Mouse (Mus musculus): ENCODE measurements around the gene Mmp24.
A peak's percentile ranks its signal among the peaks of the same experiment; 100 is the strongest.

The Mmp24 gene

DNA sequence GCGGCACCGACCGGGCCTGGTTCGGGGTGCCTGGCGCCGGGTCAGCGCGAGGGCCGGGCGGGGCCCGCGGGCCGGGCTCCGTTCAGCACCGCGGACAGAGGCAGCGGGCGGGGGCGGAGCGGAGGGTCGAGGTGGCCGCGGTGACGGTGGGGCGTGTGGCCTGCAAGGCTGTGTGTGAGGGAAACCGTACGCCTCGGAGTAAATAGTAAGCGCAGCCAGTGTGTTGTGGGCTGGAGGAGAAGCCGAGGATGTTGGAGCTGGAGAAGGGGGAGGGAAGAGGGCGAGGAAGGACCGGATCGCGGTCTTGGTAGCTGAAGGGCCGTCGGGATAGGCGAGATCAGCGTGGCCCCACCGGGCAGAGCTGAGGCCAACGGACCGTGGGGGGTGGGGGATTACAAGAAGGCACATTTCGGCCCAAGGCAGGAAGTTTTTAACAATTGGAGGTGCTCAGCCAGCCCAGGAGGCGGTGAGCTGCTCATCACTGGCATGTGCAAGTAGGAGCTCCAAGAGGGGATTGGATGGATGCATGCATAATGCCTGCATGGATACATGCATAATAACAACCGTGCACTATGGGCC lies 632 bp downstream of the Mmp24 start:
- peak in 1 of 2 experiments; percentile 37 for DNase-seq (ENCODE audit: low spot score in 2 of 2)

DNA sequence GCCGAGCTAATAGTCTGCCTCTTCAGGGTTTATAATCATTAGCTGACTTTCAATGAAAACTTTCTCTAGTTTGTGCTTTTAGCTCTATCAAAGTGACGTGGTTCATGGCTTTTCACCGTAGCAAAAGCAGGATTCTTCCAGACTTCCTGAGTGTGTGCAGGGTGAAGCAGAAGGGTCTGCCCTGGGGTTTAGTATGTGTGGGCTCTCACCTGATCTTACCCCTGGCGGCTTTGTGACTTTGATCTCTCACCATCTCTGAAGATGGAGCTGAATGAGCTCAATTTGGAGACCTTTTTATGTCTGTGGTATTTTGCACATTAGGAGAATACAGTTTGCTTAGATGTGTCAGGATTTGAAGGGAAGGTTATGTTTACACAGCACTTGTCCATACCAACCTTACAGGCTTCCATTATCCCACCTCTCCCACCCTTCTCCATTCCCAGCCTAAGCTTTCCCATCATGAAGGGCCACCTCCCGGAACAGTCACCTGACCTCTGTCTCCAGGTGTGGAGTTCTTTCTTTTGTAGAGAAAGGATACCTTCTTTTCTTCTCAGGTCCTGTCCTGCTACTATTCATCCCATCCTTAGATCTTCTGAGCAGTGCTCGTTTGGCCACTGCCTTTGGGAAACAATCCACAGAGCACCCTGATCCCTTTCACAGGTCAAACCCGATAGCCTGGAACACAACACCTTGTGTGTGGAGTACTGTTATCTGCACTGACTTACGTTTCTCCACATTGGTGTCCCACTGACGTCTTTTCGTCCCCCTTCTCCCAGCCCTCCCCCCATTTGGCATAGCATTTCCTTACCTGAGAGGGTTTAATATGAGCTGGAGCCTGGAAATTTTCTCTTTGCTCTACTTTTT lies 1.9 kb downstream of the Mmp24 start:
- DNase-seq (ENCODE audit: low spot score in 2 of 2), result no peak

DNA sequence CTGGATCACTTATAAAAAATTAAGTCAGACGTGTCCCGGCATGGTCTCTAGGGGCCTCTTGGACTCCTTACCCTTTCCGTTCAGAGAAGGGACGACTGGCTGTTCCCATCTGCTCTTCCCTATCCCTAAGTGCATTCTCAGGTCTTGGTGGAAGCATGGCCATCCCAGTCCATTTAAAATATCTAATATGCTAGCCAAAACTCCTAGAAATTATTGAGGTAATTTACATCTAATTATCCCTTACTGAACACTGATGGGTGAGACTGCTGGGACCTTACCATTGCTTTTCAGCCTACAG lies 2.5 kb downstream of the Mmp24 start:
- DNase-seq (ENCODE audit: low spot score in 2 of 2), result no peak

DNA sequence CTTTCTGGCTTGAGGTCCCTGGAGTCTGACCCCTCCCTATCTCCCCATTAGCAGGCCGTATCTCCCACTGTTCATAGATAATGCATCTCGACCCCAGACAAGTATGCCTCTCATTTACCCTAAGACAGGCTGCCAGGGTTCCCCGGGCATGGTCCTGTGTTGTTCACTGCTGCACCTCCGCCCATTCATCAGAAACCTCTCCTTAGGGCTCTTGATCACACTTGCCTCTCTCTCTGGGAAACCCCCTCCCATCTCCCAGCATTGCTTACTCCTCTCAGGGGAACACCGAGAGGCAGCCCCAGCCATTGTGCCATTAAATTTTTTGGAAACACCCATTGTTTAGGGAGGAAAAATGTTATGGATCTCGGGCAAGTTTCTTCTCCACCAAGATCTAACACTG lies 2.9 kb downstream of the Mmp24 start:
- no peak for DNase-seq (ENCODE audit: low spot score in 2 of 2)

DNA sequence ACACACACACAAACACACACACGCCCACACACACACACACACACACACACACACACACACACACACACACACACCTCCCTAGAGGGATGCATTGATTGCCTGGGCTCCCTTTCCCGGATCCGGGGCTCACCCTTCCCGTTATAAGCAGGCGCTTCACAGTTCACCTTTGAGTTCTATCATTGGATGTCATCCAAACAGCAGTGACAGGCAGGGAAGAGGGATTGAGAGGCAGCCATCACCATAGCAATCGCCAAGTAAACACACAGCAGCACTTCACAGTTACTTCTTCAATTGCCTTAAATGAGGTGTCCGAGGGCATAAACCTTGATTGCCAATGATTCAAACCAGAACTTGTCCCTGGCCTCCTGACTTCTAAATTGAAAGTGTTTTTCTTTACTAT lies 3.9 kb downstream of the Mmp24 start:
- DNase-seq (ENCODE audit: low spot score in 2 of 2), result no peak

DNA sequence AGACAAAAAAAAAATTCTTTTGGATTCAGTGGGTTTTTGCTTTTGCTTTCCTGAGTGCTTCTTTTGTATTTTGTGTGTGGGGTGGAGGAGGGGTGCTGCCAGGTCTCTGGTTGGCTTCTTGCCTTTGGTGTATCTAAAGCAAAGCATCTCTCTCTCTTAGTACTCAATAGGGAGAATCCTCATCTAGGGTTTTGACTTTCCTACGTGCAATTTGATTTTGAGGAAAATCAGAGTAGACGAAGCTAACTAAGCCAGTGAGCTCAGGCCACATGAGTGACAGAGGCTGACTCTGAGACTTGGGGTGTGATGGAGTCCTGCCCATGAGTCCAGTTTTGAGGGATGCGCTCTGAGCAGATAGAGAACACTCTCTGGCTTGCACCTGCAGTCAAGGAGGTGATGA lies 4.4 kb downstream of the Mmp24 start:
- no peak for DNase-seq (ENCODE audit: low spot score in 2 of 2)

DNA sequence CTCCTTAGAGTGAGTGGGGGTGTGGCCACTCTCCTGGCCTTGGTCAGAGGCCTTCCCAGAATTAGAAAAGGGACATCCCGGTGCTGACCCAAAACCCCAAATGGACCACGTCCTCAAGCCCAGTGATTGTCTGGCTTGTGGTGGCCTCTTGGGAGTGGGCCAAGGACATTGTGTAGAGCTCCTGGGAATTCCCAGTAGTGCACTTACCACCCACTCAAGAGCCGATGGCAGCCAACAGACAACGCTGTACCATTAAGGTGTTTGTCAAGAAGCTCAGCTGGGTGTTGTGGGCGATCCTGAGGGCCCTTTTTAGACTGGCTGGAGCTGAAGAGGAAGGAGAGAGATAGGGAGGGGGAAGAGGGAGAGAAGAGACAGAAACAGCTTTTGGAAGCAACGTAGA lies 9.4 kb downstream of the Mmp24 start:
- DNase-seq (ENCODE audit: low spot score in 2 of 2), result no peak

DNA sequence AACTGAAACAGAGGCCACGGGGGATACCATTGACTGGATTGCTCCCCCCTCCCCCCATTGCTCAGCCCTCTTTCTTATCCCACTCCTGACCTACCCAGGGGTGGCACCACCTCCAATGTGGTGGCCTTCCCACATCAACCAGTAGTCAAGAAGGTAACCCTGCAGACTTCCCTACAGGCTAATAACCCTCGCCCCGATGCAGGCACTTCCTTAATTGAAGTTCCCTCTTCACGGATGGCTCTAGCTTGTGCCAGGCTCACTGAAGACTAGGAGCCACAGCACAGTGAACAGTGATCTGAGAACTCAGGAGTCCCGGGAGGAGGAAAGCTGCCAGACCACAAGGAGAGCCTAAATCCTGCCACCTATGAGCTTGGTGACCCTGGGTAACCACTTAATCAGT lies 11.8 kb downstream of the Mmp24 start:
- no peak for DNase-seq (ENCODE audit: low spot score in 2 of 2)

DNA sequence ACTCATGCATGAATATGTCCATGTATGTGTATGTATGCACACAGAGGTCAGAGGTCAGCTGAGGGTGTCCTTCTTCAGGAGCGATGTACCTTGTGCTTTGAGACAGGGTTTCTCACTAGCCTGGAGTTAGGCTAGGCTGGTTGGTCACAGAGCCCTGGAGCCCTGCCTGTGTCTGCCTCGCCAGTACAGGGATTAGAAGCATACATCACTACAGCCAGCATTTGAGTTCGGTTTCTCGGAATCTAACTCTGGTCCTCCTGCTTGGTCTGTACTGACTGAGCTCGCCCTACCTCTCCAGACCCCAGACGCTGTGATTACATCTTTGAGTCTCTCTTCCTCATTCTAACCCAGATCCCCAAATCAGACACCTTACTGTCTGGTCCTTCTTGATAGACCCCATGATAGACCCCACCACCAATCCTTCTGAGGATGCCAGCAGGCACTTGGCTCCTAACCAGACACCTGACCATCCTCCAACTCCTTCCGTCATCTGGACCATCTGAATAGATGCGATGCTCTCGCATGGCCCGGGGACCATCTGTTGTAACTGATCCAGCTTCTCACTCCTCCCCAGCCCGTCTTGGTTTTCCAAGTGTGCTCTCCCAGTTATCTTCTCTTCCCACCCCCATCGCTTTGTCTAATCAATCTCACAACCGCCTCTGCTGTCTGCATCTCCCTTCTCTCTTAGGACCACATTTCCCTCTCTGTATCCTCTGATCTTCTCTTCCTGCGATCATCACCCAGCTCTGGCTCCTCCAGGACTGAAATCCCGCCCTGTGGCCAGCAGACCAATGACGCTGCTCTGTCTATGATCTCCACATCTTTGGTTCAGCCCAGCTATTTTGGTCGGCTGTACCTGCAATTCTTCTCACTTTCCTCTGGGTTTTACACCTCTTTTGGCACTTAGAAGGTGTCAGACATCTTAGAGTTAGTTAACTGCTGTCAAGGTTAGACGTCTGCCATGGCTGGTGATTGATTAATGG lies 13.1 kb downstream of the Mmp24 start:
- DNase-seq (ENCODE audit: low spot score in 2 of 2), result no peak

DNA sequence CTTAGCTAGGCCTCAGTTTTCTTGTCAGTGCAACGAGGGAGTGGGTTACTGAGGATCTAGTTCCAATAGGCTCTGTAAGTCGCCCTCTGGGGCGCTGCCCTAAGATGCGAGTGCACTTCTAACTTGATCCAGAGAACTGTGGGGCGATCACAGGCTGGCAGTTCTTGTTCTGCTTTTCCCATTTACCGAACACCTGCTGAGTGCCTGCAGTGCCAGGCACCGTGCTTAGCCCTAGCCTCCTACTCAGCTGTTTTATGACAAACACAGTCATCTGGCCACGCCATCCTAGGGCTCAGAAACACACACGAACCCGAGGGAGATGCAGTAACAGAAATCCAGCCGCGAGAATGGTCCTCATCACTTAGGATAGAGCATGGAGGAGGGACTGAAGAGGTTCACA lies 17.8 kb downstream of the Mmp24 start:
- DNase-seq (ENCODE audit: low spot score in 2 of 2), result no peak

DNA sequence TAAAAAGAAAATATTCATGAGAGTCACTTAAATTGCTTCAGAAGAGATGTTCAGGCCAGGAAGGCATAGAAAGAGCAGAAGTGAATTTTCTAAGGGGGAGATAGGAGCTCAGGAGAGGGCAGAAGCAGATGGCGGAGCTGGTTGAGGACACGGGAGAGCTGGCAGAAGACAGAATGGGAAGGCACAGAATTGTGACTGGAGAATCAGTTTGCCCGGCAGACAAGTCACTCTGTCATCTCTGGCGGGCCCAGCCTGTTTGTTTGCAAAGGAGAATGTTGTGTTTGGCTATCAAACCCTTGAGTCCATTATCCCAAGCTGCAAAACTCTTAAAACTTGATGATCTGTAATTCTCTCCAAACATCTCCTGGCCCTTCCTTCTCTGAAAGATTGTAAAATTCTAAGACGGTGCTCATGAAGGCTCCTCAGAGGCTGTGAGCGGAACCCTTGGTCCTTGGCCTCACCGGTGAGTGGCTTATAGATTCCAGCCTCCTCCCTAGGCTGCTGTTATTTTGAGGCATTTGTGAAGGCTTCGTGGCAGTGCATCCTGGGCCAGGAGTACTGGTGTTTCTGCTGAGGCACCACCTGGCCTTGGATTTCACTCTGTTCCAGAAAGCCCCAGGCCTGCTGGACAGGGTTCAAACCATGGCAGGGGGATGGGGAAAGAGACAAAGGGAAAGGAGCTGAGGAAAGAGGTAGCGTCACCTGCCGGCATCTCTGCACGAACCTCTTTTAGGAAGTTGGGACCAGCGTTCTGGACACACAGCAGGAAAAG lies 19.7 kb downstream of the Mmp24 start:
- DNase-seq (ENCODE audit: low spot score in 2 of 2), result no peak

DNA sequence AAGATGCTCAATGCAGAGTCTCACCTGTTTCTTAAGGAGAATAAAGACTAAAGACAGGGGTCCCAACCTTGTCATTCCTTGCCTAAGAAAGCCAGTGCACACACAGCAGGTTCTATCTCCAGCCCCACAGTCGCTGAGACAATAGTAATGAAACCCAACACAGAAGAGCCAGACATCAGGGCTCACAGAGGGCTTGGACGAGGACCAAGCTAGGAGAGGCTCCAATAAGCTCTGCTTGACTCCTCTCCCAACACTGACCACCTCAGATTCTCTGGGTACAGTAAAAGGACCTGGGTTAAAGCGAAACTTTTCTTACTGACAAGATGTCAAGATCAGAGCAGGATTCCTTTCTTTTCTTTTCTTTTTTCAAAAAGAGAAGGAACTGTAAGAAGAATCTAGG lies 23.5 kb downstream of the Mmp24 start:
- DNase-seq (ENCODE audit: low spot score in 2 of 2), result no peak

DNA sequence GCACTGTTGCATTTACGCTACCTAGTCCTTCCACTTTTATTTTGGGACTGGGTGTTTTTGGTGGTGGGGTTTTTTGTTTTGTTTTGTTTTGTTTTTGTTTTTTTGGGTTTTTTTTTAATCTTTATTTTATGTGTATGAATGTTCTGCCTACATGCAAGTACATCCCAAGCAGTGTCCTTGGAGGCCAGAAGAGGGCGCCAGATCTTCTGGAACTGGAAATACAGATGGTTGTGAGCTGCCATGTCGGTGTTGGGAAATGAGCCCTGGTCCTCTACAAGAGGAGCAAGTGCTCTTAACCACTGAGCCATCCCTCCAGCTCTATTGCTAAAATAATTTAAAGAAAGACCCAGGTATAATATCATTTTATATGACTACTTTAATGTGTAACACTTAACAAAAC lies 27.6 kb downstream of the Mmp24 start:
- peak in 1 of 2 experiments; percentile 26 for DNase-seq (ENCODE audit: low spot score in 2 of 2)

DNA sequence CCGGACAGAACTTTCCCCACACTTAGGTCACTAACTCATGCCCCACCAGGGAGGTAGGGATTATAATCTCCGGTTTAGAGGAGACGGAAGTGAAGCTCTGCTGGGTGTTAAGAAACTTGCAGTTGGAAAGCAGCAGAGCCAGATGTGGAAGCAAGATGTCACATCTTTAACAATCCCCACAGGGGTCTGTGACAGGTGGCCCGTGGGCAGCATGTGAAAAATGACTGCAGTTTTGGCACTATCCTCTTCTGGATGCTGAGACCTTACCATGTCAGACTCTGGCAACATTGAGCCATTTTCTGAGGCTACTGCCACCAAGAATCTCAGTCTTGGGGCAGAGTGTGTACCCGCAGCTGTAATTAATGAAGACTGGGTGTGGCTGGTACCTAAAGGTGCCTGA lies 28.9 kb downstream of the Mmp24 start:
- DNase-seq (ENCODE audit: low spot score in 2 of 2), result no peak

DNA sequence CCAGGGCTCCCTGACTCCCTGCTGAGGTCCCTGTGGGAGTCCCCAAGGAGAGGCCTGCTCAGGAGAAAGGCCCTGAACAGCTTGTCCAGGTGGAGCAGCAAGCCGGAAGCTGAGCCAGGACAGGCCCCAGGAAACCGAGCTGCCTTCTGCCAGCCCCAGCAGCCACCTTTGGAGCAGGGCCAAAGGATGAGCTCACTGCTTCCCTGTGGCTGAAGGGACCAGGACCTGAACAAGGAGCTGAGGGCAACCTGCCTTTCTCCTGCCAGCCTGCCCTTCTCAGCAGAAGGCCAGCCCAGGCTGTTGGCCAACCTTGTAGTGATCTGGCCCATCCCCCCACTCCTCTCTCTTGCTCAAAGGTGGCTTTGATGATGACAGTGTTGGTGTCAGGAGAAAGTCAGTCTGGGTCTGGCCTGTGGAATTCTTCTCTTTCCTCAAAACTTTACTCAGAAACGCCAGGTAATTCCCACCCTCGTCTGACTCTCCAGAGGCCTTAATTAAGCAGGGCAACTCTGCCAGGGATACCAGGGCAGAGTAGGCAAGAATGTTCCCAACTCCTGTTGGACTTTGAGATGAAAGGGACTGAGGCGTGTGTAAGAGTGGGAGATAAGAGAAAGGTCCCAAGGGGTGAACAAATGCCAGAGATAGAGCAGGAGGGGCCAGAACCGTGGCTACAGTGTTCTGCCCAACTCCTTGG lies 30.2 kb downstream of the Mmp24 start:
- no peak for DNase-seq (ENCODE audit: low spot score in 2 of 2)

DNA sequence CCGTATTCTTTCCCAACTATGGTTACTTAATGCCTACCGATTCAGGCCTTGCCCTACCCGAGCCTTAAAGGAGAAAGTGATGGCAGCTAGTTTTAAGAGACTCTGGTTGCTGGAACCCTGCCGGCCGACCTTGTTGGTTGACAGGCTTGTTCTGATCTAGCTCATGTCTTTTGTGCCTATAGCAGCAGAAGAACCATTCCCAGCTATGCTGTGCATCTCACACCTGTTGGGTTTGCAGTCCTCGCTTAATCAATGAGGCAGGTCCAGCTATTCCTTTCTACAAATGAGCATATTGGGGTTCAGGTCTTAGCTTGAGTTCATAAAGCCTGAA lies 30.7 kb downstream of the Mmp24 start:
- no peak for DNase-seq (ENCODE audit: low spot score in 2 of 2)

DNA sequence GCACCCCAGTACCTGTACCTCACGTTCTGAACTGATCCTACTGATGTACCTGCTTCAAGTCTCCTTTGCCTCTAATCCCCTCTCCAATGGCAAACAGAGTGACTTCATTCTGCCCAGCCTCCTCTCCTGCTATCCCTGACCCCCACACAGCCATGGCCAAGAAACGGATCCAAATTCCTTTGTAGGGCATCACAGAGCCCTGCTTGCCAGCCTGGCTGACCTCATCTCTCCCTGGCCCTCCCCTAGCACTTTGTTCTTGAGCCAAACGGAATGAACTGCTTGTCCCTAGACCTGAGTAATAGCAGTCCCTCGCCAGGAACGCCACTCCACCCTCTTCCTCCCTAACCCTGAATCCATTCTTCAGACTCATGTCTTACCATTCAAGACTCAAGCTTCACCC lies 31.4 kb downstream of the Mmp24 start:
- no peak for DNase-seq (ENCODE audit: low spot score in 2 of 2)

DNA sequence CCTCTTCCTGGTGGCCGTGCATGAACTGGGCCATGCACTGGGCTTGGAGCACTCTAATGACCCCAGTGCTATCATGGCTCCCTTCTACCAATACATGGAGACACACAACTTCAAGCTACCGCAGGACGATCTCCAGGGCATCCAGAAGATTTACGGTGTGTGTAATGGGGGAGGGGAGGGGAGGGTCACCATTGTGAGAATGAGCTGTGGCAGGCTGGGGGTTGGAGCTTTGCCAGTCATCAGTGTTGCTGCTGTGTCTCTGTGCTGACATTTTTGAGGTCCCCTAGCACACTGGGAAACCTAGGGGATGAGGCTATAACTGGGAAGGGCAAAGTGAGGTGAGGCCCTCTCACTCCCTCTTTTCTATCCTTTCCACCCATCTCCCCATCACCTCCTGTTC lies 32.3 kb downstream of the Mmp24 start:
- no peak for DNase-seq (ENCODE audit: low spot score in 2 of 2)

DNA sequence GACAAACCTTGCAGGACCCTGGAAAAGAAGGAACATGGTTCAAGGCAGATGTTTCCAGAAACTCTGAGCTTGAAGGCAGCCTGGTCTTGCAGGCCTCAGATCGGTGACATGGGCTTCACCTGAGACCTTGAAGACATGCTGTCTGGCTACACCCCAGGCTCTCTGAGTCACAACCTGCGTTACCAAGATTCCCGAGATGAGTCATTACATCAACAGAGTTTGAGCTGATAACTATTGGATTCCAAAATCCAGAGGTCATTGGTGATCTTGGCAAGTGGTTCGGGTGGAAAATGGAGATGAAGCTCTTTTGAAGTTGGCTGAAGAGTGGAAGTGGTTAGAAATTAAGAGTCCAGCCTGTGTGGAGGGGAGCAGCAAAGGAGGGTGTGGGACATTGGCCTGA lies 34.5 kb downstream of the Mmp24 start:
- no peak for DNase-seq (ENCODE audit: low spot score in 2 of 2)

DNA sequence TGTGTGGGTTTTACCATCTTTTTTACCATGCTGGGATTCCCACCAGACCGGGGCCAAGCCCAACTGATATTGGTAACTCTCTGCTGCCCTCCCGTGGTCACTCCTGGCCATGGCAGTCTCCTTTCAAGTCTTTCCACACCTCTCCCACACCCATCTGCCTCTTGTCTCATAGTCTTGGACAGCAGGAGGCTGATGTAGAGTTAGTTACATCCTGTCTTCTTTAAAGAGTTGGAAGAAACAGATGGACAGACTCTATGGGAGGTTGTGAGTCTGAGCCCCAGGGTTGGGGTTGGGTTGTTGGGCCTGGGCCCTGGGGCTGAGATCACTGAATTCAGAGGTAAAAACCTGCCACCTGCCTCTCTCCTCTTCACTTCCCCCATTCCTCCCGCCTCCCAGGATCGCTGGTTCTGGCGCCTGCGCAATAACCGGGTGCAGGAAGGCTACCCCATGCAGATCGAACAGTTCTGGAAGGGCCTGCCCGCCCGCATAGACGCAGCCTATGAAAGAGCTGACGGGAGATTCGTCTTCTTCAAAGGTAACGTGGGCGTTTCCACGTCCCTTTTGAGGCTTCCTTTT lies 36.8 kb downstream of the Mmp24 start:
- peak; percentile 49 to 80 for DNase-seq (ENCODE audit: low spot score in 2 of 2)

DNA sequence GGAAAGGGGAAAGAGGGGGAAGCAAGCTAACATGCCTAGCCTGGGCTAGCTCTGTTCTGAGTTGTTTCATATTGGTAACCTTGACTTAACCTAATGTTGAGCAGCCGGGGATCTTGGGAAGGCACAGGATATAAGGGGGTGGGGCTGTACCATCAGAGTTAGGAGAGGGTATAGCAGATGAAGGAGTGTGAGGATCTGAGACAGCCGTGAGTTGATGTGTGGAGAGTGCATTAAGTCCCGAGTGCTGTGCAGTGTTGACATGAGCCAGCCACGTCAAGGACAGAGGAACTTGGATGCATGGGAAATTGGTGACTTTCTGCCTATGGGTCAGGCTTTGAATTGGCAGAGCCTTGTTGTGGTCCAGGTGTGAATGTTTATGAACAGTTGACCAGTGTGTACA lies 37.5 kb downstream of the Mmp24 start:
- no peak for DNase-seq (ENCODE audit: low spot score in 2 of 2)
